Mouse (Mus musculus) ES-E14 (cell line): ENCODE data around the gene Fbn1. TPM values are rescaled to one million over a fixed set of nuclear protein-coding genes. Genes with fewer than 3 reads are reported as not detected.

Experiments
- DNase-seq: peaks from one replicate; pipeline ENCODE4 v3.0.0-alpha.2; 2013; ENCODE audit warnings: low read depth, low spot score
- H3K27ac ChIP-seq: 2 replicates; pipeline ENCODE4 v1.5.1; 2012; ENCODE audit warnings: low read depth, mild to moderate bottlenecking, low read length, moderate library complexity, mixed read lengths; ENCODE audit not compliant: poor library complexity, insufficient read depth, severe bottlenecking
- H3K36me3 ChIP-seq: 2 replicates; pipeline ENCODE4 v1.6.1; 2012; ENCODE audit warnings: mild to moderate bottlenecking, low read length, moderate library complexity, mixed read lengths; ENCODE audit not compliant: control insufficient read depth, poor library complexity, insufficient read depth, severe bottlenecking
- H3K4me1 ChIP-seq, 2 experiments: fragments of 150-350 bp in 1 of 2; sonication (generic) in 1 of 2; 2 replicates each; pipeline ENCODE4 v1.6.1; 2012; ENCODE audit warnings: low read length in 2 of 2, mild to moderate bottlenecking in 1 of 2, mixed read lengths in 1 of 2; ENCODE audit not compliant: control insufficient read depth in 2 of 2, insufficient read depth in 2 of 2, poor library complexity in 1 of 2
- H3K4me3 ChIP-seq, 2 experiments: fragments of 150-350 bp in 1 of 2; sonication (generic) in 1 of 2; 2 replicates each; pipeline ENCODE4 v1.5.1; 2012; ENCODE audit warnings: low read length in 2 of 2, low read depth in 1 of 2, mild to moderate bottlenecking in 1 of 2, mixed read lengths in 1 of 2; ENCODE audit not compliant: insufficient read depth in 1 of 2, poor library complexity in 1 of 2, severe bottlenecking in 1 of 2
- H3K9ac ChIP-seq: 2 replicates; pipeline ENCODE4 v1.6.1; 2012; ENCODE audit warnings: low read depth, mild to moderate bottlenecking, low read length, mixed read lengths; ENCODE audit not compliant: poor library complexity, insufficient read depth, severe bottlenecking
- H3K9me3 ChIP-seq: fragments of 150-350 bp; sonication (generic); 2 replicates; pipeline ENCODE4 v1.6.1; 2012; ENCODE audit warnings: low read depth, mild to moderate bottlenecking, low read length; ENCODE audit not compliant: control insufficient read depth, insufficient read depth
- CHD2 ChIP-seq: IDR thresholded peaks from 2 replicates; pipeline ENCODE4 v1.6.1; 2014; ENCODE audit warnings: mild to moderate bottlenecking, low read depth, low read length, inconsistent platforms
- HCFC1 ChIP-seq: IDR thresholded peaks from 2 replicates; pipeline ENCODE4 v1.6.1; 2012; ENCODE audit warnings: low read length, inconsistent platforms, borderline replicate concordance; ENCODE audit not compliant: insufficient read depth
- MAFK ChIP-seq: IDR thresholded peaks from 2 replicates; pipeline ENCODE4 v1.6.1; 2014; ENCODE audit warnings: mild to moderate bottlenecking, low read depth, low read length, inconsistent platforms; ENCODE audit not compliant: insufficient read depth
- ZC3H11A ChIP-seq: IDR thresholded peaks from 2 replicates; pipeline ENCODE4 v1.6.1; 2012; ENCODE audit warnings: low read depth, mild to moderate bottlenecking, inconsistent platforms, low read length, borderline replicate concordance
- ZNF384 ChIP-seq: IDR thresholded peaks from 2 replicates; pipeline ENCODE4 v1.6.1; 2012; ENCODE audit warnings: low read depth, low read length, inconsistent platforms
- in situ Hi-C, 2 experiments: fragments of 600-800 bp; cut with MboI; formaldehyde crosslinking; loops; one replicate each; pipeline ENCODE4 v1.15.1; 2025; ENCODE audit warnings: low sequenced_read_pairs in 2 of 2, inconsistent platforms in 1 of 2; ENCODE audit not compliant: unreplicated experiment in 2 of 2
- total RNA-seq: library from RNA; depleted of rRNA; stranded (reverse); fragments of 300-350 nt; gene quantifications from 2 replicates; pipeline ENCODE4 v1.2.3, GENCODE M21; 2012

Fbn1 gene
- total RNA-seq, 1 experiment = 9.6 TPM

DNA sequence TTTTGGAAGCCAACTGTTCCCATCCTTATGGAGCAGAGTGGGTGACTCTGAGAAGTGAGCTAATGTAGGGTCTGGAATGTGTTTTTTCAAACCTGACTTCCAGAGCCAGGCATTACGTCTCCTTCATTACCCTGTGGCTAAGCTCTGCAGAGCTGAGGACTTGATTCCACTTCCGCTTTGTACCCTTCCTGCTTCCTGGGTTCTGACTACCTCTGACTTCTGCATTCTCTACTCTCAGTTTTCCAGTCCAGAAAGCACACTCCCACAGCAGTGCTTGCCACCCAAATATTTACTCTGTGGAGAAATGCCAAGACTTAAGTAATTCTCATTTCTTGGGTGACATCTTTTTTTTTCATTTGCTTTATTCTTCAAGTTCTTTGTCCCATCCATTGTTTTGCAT, 185.2 kb downstream of the Fbn1 start:
- Histone ChIP-seq H3K4me3 (no peak overlapping the region), H3K9ac (no peak overlapping the region), H3K27ac (no peak overlapping the region), H3K9me3 (no peaks in the 10 kb centered on the region), H3K4me1 (no peaks in the 10 kb centered on the region), H3K36me3 (no peaks in the 10 kb centered on the region)
- no peak for DNase-seq
- TF ChIP-seq CHD2 (no peak), MAFK (no peak), HCFC1 (no peak), ZC3H11A (no peak), ZNF384 (no peak)
- in situ Hi-C loops = no loop called here

- no peak overlapping the region for H3K4me3 ChIP-seq
- TF ChIP-seq CHD2 = no peak
- no peak for TF ChIP-seq MAFK
- H3K9me3 ChIP-seq = no peaks in the 10 kb centered on the region
- H3K4me1 ChIP-seq = no peaks in the 10 kb centered on the region
- no peak for DNase-seq
- in situ Hi-C loops = no loop called here
- no peak overlapping the region for H3K27ac ChIP-seq
- no peak overlapping the region for H3K9ac ChIP-seq
- no peaks in the 10 kb centered on the region for H3K36me3 ChIP-seq
These were observed 186.7 kb downstream of the Fbn1 start for GRCm38 (mm10) chr2:125321071-125321470.

- H3K4me1 ChIP-seq = no peaks in the 10 kb centered on the region
- H3K4me3 ChIP-seq = no peak overlapping the region
- no peaks in the 10 kb centered on the region for H3K36me3 ChIP-seq
- in situ Hi-C loops = no loop called here
- no peak for TF ChIP-seq MAFK
- TF ChIP-seq HCFC1 = no peak
- TF ChIP-seq CHD2 = no peak
- no peak for TF ChIP-seq ZC3H11A
- no peak for TF ChIP-seq ZNF384
- no peak overlapping the region for H3K9ac ChIP-seq
- no peak for DNase-seq
- H3K27ac ChIP-seq = no peak overlapping the region
- H3K9me3 ChIP-seq = no peaks in the 10 kb centered on the region
These were observed 188.1 kb downstream of the Fbn1 start for GRCm38 (mm10) chr2:125319651-125320050.

DNA sequence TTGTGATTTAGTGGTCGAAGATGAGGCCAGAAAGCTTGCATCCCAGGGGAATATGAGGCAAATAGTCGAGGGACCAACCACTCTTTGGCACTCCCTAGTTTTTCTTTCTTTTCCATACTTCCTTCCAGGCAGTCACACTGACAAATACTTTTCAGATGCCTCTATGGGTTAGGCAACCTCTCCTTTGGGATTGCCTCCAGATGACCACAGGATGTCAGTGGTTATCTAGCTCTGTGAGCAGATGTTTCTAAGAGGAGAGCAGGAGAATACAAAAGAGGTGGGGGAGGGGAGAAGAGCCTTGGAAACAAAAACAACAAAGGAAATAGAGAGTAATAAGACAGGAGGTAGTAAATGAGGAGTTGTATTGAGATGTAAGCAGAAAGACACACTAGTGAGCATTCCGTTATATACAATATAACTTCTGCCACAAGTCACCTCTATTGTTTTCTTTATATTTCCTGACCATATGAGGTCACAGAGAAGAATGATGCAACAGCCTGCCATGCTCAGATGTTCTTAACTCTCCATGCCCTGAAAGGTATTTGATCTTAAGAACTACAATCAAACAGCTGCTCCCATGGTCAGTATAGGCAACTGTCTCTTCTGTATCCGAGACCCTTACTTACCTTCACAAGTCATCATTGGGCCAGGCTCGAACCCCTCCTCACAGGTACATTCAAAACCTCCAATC, 189.3 kb downstream of the Fbn1 start:
- TF ChIP-seq MAFK = no peak
- no peak for TF ChIP-seq ZNF384
- no peak for TF ChIP-seq CHD2
- no peak for TF ChIP-seq ZC3H11A
- TF ChIP-seq HCFC1 = no peak
- no peak overlapping the region for H3K4me3 ChIP-seq
- H3K9ac ChIP-seq = no peak overlapping the region
- DNase-seq = no peak
- no peaks in the 10 kb centered on the region for H3K36me3 ChIP-seq
- H3K4me1 ChIP-seq = no peaks in the 10 kb centered on the region
- no peaks in the 10 kb centered on the region for H3K9me3 ChIP-seq
- in situ Hi-C loops = no loop called here
- no peak overlapping the region for H3K27ac ChIP-seq

DNA sequence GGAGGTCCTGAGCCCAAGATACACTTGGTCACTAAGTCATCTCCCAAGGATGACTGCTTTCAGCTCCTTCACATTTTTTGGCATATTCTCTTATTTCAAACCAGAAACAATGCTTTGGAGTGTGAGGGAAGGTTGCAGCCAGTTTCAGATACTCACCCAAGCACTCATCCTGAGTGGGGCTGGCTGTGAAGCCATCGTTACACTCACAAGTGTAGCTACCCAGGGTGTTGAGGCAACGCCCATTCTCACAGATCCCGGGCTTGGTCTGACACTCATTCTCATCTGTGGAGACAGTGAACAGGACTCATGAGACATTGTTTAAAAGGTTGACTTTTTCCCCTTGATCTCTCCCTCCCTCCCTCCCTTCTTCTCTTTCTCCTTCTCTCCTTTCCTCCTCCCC, 192.6 kb downstream of the Fbn1 start:
- DNase-seq = no peak
- TF ChIP-seq CHD2 (no peak), HCFC1 (no peak), MAFK (no peak), ZNF384 (no peak), ZC3H11A (no peak)
- no peak overlapping the region for H3K9ac ChIP-seq
- H3K27ac ChIP-seq = no peak overlapping the region
- no peak overlapping the region for H3K4me3 ChIP-seq
- H3K4me1 ChIP-seq = no peaks in the 10 kb centered on the region
- H3K36me3 ChIP-seq = no peaks in the 10 kb centered on the region
- H3K9me3 ChIP-seq = no peaks in the 10 kb centered on the region
- in situ Hi-C loops = no loop called here
